ENCODE assay signal across 19 mouse cellular contexts in the genomic region with DNA sequence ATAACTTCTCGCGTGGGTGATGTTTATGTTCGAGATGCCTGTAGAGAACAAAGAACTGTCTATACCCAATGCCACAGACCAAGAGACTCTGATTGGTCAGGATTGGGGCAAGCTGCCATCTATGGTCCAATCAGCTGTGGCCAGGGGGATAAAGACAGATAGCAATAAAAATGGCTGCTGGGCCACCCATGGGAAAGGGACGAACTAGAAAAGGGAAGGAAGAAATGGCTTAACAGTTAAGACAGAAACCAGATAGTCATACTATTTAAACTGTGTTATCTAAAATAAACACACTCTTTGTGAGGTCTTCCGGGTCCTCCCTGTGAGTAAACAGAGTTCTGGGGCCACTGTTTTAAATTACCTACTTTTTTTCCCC. TPM values are rescaled to one million over a fixed set of nuclear protein-coding genes. Genes with fewer than 3 reads are reported as not detected.
A peak's percentile ranks its signal among the peaks of the same experiment; 100 is the strongest.
DNase-seq lines count a peak whose midpoint lies in the region; ATAC-seq lines count a peak whose summit lies in the region.
"Had no signal": no experiment of that assay in that cellular context is flagged by ENCODE, and none has a peak within 500 bp of the region (broad histone marks: within the 10 kb centered on the region; RNA-seq: fewer than 3 reads in every experiment).

No protein-coding gene starts in this region.

- no peaks in the 10 kb centered on the region for H3K27me3 ChIP-seq in intestine, embryonic 15.5 days (replicated peaks)
- H3K27me3 ChIP-seq in liver, embryonic 15.5 days = no peaks in the 10 kb centered on the region
- H3K27me3 ChIP-seq: hindbrain, embryonic 13.5 days; kidney, embryonic 15.5 days; limb, embryonic 15.5 days; stomach, embryonic 15.5 days had no signal

- no peak overlapping the region for H3K27ac ChIP-seq in intestine, embryonic 15.5 days
- H3K27ac ChIP-seq in liver, embryonic 15.5 days (replicated peaks) = peak overlapping the region; percentile 72
- H3K27ac ChIP-seq: embryonic facial prominence, embryonic 10.5 days; forebrain, embryonic 10.5 days; hindbrain, embryonic 13.5 days; kidney, embryonic 15.5 days; layer of hippocampus, adult 2 months; limb, embryonic 15.5 days; midbrain, embryonic 12.5 days; stomach, embryonic 15.5 days had no signal

- DNase-seq in retina, postnatal 1 day = peak; percentile 25
- DNase-seq in retina, embryonic 14.5 days (ENCODE audit: low spot score) = no peak
- peak; percentile 60 for DNase-seq in yolk sac, embryonic 10.5 days (ENCODE audit: low spot score)
- DNase-seq in right cerebral cortex, postnatal 10 days (ENCODE audit: low spot score in 2 of 2) = no peak
- DNase-seq in embryo, embryonic 10.5 days (ENCODE audit: low spot score) = no peak
- no peak for DNase-seq in right cerebral cortex, postnatal 4 days
- DNase-seq: cerebellum, adult 9-10 months had no signal

- no peak overlapping the region for H3K4me2 ChIP-seq in intestine, embryonic 15.5 days (replicated peaks)
- peak overlapping the region; percentile 57 for H3K4me2 ChIP-seq in liver, embryonic 15.5 days
- H3K4me2 ChIP-seq: hindbrain, embryonic 13.5 days; kidney, embryonic 15.5 days; limb, embryonic 15.5 days; midbrain, embryonic 12.5 days; stomach, embryonic 15.5 days had no signal

- no peaks in the 10 kb centered on the region for H3K36me3 ChIP-seq in intestine, embryonic 15.5 days
- H3K36me3 ChIP-seq in liver, embryonic 15.5 days (replicated peaks) = no peaks in the 10 kb centered on the region
- H3K36me3 ChIP-seq: embryonic facial prominence, embryonic 10.5 days; forebrain, embryonic 10.5 days; hindbrain, embryonic 13.5 days; kidney, embryonic 15.5 days; limb, embryonic 15.5 days; midbrain, embryonic 12.5 days; stomach, embryonic 15.5 days had no signal

- WGBS in intestine, embryonic 15.5 days = 13% methylated on average over 5 of the region's 5 CpGs
- WGBS in liver, embryonic 15.5 days (ENCODE audit: insufficient replicate concordance) = 10% methylated on average over 5 of the region's 5 CpGs

- H3K4me1 ChIP-seq in intestine, embryonic 15.5 days (replicated peaks) = peaks cover 14% of the 10 kb centered on the region
- H3K4me1 ChIP-seq in liver, embryonic 15.5 days (replicated peaks) = peaks cover 66% of the 10 kb centered on the region
- H3K4me1 ChIP-seq: embryonic facial prominence, embryonic 10.5 days; forebrain, embryonic 10.5 days; limb, embryonic 15.5 days had no signal

- no peak overlapping the region for H3K9ac ChIP-seq in intestine, embryonic 15.5 days
- H3K9ac ChIP-seq in liver, embryonic 15.5 days = no peak overlapping the region
- H3K9ac ChIP-seq: hindbrain, embryonic 13.5 days; kidney, embryonic 15.5 days; limb, embryonic 15.5 days; midbrain, embryonic 12.5 days; stomach, embryonic 15.5 days had no signal

- no peak overlapping the region for H3K4me3 ChIP-seq in intestine, embryonic 15.5 days (replicated peaks)
- 0 out of 2 replicates have a peak overlapping the region, but pooled peaks have one; percentile 1 for H3K4me3 ChIP-seq in liver, embryonic 15.5 days (replicated peaks)
- H3K4me3 ChIP-seq: embryonic facial prominence, embryonic 10.5 days; forebrain, embryonic 10.5 days; hindbrain, embryonic 13.5 days; kidney, embryonic 15.5 days; layer of hippocampus, adult 2 months; limb, embryonic 15.5 days; midbrain, embryonic 12.5 days; myocyte; stomach, embryonic 15.5 days had no signal

- no peaks in the 10 kb centered on the region for H3K9me3 ChIP-seq in intestine, embryonic 15.5 days
- H3K9me3 ChIP-seq in liver, embryonic 15.5 days (replicated peaks) = no peaks in the 10 kb centered on the region
- H3K9me3 ChIP-seq: embryonic facial prominence, embryonic 10.5 days; forebrain, embryonic 10.5 days; hindbrain, embryonic 13.5 days; kidney, embryonic 15.5 days; limb, embryonic 15.5 days; midbrain, embryonic 12.5 days; stomach, embryonic 15.5 days had no signal

- peak; percentile 68 for ATAC-seq in intestine, embryonic 15.5 days
- peak; percentile 72 for ATAC-seq in liver, embryonic 15.5 days (ENCODE audit: insufficient read depth)
- ATAC-seq: activated CD4-positive, CD25-positive, alpha-beta regulatory T cell, adult 4 months had no signal

RNA-seq across cellular contexts. Expression of a gene that starts 6.5 kb away (rescaled TPM):
- polyA plus RNA-seq in intestine, embryonic 15.5 days (2015; fragmentation: Nextera tagmentation; extraction: Ambion mirVana) = 38.2 and 39.6 TPM in 2 replicates
- polyA plus RNA-seq in liver, embryonic 15.5 days (2015; fragmentation: Nextera tagmentation; extraction: Ambion mirVana) = 25.2 and 27.9 TPM in 2 replicates

RNA-seq across cellular contexts. Expression of a gene that starts 57.1 kb away (rescaled TPM):
- 2.5 and 3.2 TPM in 2 replicates for polyA plus RNA-seq in intestine, embryonic 15.5 days (2015; fragmentation: Nextera tagmentation; extraction: Ambion mirVana)
- polyA plus RNA-seq in liver, embryonic 15.5 days (2015; fragmentation: Nextera tagmentation; extraction: Ambion mirVana) = 1.5 TPM in 2 replicates

Comparison
In these comparisons a context has a peak if more than half of its experiments do, and no peak if none do; other contexts are left out.
1. DNase-seq: peak in retina, postnatal 1 day (single experiment) and yolk sac, embryonic 10.5 days (single experiment); none in retina, embryonic 14.5 days (single experiment), right cerebral cortex, postnatal 10 days (0 of 2), embryo, embryonic 10.5 days (single experiment) and right cerebral cortex, postnatal 4 days (single experiment).